Mouse (Mus musculus) kidney, adult 11 months (tissue): Measurements from ENCODE around the gene Mmp9.

Experiments
- DNase-seq: peaks from one replicate; pipeline ENCODE4 v3.0.0; 2022

Gene Mmp9

GRCm38 (mm10) chr2:164912749-164913427 is 27.7 kb upstream of the Mmp9 start:
- DNase-seq, result no peak

GRCm38 (mm10) chr2:164913428-164913786 is 27.2 kb upstream of the Mmp9 start:
- DNase-seq, result no peak

GRCm38 (mm10) chr2:164916820-164917219 is 23.8 kb upstream of the Mmp9 start:
- DNase-seq, result no peak

- DNase-seq, result no peak
Measured at GRCm38 (mm10) chr2:164917371-164917770, 23.2 kb upstream of the Mmp9 start.

GRCm38 (mm10) chr2:164918325-164918724 is 22.3 kb upstream of the Mmp9 start:
- DNase-seq, result no peak

- no peak for DNase-seq
Measured at GRCm38 (mm10) chr2:164921984-164922383, 18.6 kb upstream of the Mmp9 start.

GRCm38 (mm10) chr2:164923291-164923690 is 17.3 kb upstream of the Mmp9 start:
- DNase-seq, result no peak

- DNase-seq, result peak; percentile 93
Measured at GRCm38 (mm10) chr2:164924100-164924857, 16.3 kb upstream of the Mmp9 start.

- no peak for DNase-seq
Measured at GRCm38 (mm10) chr2:164930706-164931581, 9.6 kb upstream of the Mmp9 start.

GRCm38 (mm10) chr2:164933534-164933933 is 7.0 kb upstream of the Mmp9 start:
- DNase-seq, result no peak

- DNase-seq, result no peak
Measured at GRCm38 (mm10) chr2:164935991-164936390, 4.6 kb upstream of the Mmp9 start.

GRCm38 (mm10) chr2:164938146-164939091 is 2.2 kb upstream of the Mmp9 start:
- DNase-seq, result peak; percentile 61

- DNase-seq, result no peak
Measured at GRCm38 (mm10) chr2:164939106-164939505, 1.5 kb upstream of the Mmp9 start.

GRCm38 (mm10) chr2:164942692-164943290 is 2.2 kb downstream of the Mmp9 start:
- no peak for DNase-seq

GRCm38 (mm10) chr2:164947506-164947905 is 6.9 kb downstream of the Mmp9 start:
- no peak for DNase-seq

GRCm38 (mm10) chr2:164947930-164948329 is 7.3 kb downstream of the Mmp9 start:
- no peak for DNase-seq

GRCm38 (mm10) chr2:164948962-164949361 is 8.4 kb downstream of the Mmp9 start:
- DNase-seq, result no peak

GRCm38 (mm10) chr2:164950501-164950900 is 9.9 kb downstream of the Mmp9 start:
- DNase-seq, result no peak

- no peak for DNase-seq
Measured at GRCm38 (mm10) chr2:164951745-164952144, 11.2 kb downstream of the Mmp9 start.

GRCm38 (mm10) chr2:164952448-164952847 is 11.9 kb downstream of the Mmp9 start:
- DNase-seq, result no peak

- peak; percentile 40 for DNase-seq
Measured at GRCm38 (mm10) chr2:164953224-164953623, 12.6 kb downstream of the Mmp9 start.

- DNase-seq, result no peak
Measured at GRCm38 (mm10) chr2:164955725-164956124, 15.1 kb downstream of the Mmp9 start.
